Mouse (Mus musculus) heart, adult 9 months (tissue): ENCODE data around the gene Tmem253.

Source experiments
- DNase-seq, 2 experiments: peaks; one replicate each; pipeline ENCODE4 v3.0.0; 2022; ENCODE audit warnings: low spot score in 2 of 2

The Tmem253 gene

GRCm38 (mm10) chr14:52008321-52009203, 6.9 kb upstream of the Tmem253 start:
- DNase-seq, result peak; percentile 79 to 86

DNA sequence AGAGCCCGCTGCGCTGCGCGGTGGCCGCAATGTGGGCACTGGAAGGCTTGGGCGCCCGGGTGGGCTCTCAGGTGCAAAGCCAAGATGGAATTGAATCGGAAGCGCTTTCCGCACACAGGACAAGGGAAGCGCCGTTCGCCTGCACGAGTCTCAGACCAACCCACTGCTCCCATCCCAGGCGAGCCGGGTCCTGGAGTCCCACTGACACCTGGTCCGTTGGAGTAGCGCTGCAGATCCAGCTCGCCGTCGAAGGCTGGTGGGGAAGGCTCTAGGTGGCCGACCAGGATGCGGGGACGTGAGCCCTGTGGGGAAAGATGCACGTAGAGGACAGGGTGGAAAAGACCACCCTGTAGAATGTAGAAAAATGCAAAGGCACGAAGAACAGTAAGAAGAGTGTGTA, 6.1 kb upstream of the Tmem253 start:
- no peak for DNase-seq

DNA sequence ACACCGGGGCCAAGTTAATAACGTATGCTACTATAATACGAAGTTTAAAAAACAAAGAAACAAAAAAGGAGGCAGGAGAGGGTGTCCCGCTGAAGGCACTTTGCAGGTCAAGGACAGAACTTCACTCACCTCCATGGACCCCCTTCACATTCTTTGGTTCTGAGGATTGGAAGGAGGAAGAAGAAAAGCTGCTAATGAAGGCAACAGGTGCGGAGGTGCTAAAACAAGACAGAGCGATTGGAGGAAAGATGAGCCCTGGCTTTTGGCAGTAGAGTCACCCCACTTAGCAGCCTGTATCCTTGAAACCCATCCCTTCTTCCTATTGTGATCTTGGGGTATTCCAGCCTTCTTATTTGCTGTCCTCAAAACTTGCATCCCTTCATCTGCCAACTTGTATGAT, 5.6 kb upstream of the Tmem253 start:
- DNase-seq, result no peak

- no peak for DNase-seq
These were observed 4.9 kb upstream of the Tmem253 start for GRCm38 (mm10) chr14:52010446-52011111.

- DNase-seq, result no peak
These were observed 3.8 kb upstream of the Tmem253 start for GRCm38 (mm10) chr14:52011683-52012082.

- no peak for DNase-seq
These were observed 3.4 kb upstream of the Tmem253 start for GRCm38 (mm10) chr14:52012085-52012484.

GRCm38 (mm10) chr14:52012553-52012952, 2.9 kb upstream of the Tmem253 start:
- DNase-seq, result no peak

- DNase-seq, result no peak
These were observed 2.3 kb upstream of the Tmem253 start for GRCm38 (mm10) chr14:52013021-52013610.

DNA sequence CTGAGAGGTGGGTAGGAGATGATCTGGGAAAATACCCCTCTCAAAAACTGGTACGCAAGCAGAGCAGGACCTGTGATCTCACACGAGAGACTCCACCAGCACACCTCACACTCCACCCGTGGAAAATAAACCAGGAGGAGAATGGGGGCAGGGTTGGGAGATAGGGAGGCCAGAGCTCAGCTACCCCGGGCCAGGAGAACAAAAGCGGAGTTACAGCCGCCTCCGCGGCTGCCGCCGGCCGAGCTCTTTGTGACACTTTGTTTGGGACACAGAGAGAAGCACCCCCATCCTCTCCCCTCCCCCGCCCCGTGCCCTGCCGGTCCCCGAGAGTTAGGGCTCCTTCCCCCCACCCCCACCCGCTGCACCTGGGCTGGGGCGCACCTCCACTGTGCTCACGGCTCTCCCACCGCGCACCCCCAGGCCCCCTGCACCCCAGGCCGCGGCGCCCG, 1.7 kb upstream of the Tmem253 start:
- DNase-seq, result peak in 1 of 2 experiments; percentile 32

GRCm38 (mm10) chr14:52014271-52014760, 1.1 kb upstream of the Tmem253 start:
- no peak for DNase-seq

- DNase-seq, result peak; percentile 59 to 70
These were observed 622 bp upstream of the Tmem253 start for GRCm38 (mm10) chr14:52014761-52015311.

GRCm38 (mm10) chr14:52016625-52017405, 1.4 kb downstream of the Tmem253 start:
- DNase-seq, result no peak

DNA sequence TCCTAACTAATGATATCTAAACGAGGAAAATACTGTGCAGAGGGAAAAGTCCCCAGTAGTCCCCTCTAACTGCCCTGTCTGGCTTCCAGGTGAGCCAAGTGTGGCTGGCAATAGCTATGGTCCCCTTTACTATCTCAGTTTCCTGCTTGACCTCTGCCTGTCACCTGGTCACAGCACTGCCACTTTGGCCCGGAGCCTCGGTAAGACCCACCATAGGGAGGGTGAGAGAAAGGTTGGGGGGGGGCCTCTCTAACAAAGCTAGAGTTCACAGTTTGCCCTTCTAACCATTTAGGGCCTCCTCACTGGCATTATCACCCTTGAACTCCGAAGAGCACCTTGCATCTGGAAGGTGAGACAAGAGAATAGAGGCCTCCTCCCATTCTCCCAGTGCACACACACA, 2.2 kb downstream of the Tmem253 start:
- no peak for DNase-seq

- no peak for DNase-seq
These were observed 3.0 kb downstream of the Tmem253 start for GRCm38 (mm10) chr14:52018248-52019050.

- no peak for DNase-seq
These were observed 3.7 kb downstream of the Tmem253 start for GRCm38 (mm10) chr14:52019051-52019589.

DNA sequence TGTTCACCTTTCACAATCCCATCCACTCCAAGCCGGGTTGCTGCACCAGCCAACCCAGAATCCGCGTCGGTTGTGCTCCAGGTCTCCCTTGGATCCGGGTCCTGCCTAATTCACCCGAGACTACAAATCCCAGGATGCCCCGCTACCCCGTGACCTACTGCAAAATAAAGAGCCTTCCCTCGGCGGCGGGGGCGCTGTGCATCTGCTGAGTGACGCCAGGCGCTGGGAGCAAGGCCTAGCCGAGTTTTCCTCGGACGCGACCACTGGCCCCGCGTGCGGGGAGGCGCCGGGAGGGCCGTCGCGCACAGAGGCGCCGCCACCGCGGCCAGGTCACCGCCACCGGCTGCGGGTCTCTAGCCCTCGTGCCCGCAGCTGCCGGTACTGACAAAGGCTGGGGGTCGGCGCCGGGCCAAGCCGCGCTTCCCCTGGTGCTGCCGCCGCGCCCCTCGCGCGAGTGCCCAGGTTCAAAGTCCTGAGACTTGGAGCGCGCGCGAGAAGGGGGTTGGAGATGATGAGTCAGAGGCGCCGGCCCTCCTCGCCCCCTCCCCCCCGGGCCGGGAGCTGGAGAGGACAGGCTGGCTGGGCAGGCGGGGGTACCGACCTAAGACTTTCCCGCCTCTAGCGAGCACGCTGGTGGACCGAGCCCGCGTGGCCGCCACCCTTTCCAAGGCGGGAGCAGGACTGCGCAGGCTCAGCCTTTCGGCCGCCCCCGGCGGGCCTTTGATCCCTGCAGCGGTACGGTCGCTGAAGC, 4.3 kb downstream of the Tmem253 start:
- DNase-seq, result peak; percentile 95 to 98

DNA sequence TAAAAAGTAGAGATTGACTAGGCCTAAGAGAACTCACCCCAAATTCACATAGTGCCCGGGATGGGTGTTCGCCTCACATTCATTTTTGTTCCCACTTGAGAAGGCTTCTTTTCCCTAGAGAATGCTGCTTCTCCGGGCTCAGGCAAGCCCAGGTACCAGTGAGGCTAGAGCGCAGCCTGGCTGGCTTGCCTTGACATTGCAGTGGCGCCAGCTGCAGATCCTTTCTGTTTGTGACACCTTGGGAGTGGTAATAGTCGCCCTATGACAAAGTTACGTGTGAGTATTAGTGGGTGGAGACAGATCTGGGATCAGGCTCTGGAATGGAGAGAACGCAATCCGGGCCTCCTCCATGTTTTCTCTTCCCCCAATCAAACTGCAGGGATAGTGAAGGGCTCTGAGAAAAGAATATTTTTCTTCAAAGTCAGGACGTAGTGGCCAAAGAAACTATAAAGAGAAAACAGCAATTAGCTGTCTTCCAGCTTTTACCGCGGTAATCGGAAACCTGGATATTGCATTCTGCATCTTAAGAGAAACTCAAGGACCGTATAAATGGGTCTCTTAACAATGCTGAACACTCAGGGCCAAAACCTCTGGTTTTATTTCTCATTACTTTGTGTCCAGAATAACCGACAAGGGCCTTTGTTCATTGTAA, 5.2 kb downstream of the Tmem253 start, which contains the start of gene Zfp219:
Zfp219 (minus strand) TSS at position 248 of the 652 bp plus-strand sequence.
- DNase-seq, result peak; percentile 87 to 88

GRCm38 (mm10) chr14:52021138-52021529, 5.7 kb downstream of the Tmem253 start:
- no peak for DNase-seq
